Mouse (Mus musculus) left cerebral cortex, adult 9 months (tissue): ENCODE results near the gene Nacad.

Experiments
- DNase-seq, 2 experiments: peaks; one replicate each; pipeline ENCODE4 v3.0.0; 2022; ENCODE audit warnings: low spot score in 2 of 2

Nacad gene

GRCm38 (mm10) chr11:6603887-6604603 lies 1.8 kb downstream of the Nacad start:
- no peak for DNase-seq

GRCm38 (mm10) chr11:6603224-6603623 lies 2.6 kb downstream of the Nacad start:
- no peak for DNase-seq

DNA sequence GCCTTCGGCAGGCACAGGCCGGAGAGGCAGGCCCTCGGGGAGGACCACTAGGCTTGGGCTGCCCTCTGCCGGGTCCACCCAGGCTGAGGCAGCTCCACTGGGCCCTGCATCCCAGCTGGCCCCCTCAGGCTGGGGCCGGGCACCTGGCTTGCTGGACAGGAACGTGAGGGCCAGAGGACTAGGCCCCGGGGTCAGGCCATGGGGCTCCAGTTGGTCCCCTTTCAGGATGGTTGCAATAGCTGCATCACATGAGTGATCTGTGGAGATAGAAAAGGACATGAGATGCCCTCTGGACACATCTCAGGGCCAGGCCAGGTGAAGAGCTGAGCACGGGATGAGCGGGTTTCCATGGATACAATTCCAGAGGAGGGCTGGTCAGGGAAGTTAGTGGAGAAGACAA lies 3.2 kb downstream of the Nacad start:
- no peak for DNase-seq

DNA sequence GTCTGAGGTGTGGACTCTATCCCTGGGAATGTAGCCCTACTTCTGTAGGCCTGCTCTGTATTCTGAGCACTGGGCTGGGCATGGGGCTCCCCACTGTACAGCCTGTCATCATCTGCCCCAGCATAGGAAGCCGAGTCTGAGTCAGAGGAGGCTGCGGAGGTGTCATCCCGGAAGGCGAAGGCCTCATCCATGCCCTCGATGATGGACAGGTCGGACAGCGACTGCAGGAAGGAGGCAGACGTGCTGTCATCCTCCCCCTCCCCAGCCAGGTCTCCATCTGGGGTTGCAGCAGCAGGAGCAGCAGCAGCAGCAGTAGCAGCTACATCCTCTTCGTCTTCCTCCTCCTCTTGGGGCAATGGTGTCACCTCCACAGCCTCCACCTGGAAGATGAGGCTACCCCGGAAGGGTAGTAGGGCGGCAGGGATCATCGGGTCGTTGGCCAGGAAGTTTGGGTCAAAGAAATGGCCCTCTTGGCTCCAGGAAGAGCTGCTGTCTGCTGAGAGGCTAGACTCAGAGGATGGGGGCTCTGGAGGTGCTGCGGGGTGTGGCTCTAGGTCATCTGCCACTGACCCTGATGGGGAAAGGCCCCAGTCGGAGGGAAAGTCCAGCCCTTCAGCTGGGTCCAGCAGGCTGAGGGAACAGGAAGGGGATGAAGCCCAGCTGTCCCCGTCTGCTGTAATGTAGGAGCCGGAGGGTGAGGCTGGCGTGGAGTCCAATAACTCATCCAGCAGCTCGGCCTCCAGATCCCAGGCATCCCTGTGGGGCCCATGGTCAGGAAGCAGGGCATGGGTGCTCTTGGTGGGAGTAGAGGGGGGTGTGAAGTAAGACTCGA lies 4.0 kb downstream of the Nacad start:
- no peak for DNase-seq

GRCm38 (mm10) chr11:6600284-6600944 lies 5.4 kb downstream of the Nacad start:
- no peak for DNase-seq

DNA sequence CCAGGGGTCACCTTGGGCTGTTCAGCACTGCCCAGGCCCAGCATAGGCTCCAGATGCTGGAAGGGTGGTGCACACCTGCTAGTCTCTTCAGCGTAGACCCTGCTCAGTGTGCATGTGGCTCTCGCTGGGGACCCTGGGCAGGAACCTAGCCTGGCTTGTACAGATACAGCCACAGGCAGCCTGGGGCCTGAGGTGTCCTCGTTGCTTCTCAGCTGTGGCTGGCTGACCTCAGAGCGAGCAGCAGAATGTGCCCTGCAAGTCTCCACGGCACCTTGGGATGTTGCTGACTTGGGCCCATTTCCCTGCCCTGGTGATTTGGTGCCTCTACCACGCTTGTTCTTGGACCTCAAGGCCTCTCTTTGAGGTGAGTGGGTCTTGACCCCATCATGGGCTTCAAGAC lies 6.0 kb downstream of the Nacad start:
- no peak for DNase-seq

- no peak for DNase-seq
These were observed 6.7 kb downstream of the Nacad start for GRCm38 (mm10) chr11:6599011-6599681.

GRCm38 (mm10) chr11:6598191-6598889 lies 7.5 kb downstream of the Nacad start:
- no peak for DNase-seq

DNA sequence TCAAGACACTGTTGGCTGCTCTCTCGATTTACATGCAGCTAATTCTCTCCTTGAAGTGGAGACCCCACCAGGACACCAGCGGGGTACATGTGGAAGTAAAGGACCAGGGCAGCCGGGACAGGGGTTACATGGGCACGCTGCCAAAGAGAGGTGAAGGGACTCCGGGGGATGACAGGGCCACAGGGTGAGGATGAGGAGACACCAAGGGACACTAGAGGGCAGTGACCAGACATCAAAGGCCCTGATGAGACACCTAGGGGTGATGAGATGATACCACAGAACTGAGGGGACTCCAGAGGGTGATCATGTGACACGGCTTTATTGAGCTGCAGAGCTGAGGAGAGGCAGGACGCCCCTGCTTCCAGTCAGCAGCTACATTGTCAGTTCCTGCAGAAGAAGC lies 8.3 kb downstream of the Nacad start:
- DNase-seq, result no peak

DNA sequence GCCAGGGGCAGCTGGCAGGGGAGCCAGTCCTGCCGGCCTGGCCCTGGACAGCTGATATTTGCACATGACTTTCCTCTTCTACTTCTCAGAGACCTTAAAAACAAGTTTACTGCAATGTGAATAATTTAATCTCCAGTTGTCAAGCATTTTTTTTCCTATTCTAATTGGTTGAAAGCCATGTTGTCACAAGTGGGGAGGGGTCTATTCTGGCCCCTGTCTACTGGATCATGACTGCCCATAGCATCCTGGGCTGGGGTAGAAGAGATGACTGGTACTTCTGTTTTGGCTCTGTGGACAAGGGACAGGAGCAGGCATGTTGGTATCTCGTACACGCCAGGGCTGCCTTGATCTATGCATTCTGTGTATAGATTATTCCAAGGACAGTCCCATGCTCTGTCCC lies 9.2 kb downstream of the Nacad start:
- DNase-seq, result no peak

DNA sequence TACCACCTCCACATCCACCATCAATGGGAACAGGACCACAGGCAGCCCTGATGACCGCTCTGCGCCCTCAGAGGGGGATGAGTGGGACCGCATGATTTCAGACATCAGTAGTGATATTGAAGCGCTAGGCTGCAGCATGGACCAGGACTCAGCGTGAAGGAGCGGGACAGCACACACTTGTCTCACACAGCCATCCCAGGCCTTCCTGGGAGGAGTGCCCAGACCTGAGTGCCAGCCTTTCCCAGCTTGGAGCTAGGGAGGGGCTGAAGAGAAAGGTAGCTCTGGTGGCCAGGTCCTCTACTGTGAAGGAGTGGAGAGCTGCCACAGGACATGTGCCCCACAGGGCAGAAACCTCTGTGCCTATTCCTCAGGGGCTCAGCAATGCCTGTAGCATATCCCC lies 9.6 kb downstream of the Nacad start:
- no peak for DNase-seq

- DNase-seq, result no peak
These were observed 10.5 kb downstream of the Nacad start for GRCm38 (mm10) chr11:6595339-6595738.

- no peak for DNase-seq
These were observed 11.0 kb downstream of the Nacad start for GRCm38 (mm10) chr11:6594845-6595244.

DNA sequence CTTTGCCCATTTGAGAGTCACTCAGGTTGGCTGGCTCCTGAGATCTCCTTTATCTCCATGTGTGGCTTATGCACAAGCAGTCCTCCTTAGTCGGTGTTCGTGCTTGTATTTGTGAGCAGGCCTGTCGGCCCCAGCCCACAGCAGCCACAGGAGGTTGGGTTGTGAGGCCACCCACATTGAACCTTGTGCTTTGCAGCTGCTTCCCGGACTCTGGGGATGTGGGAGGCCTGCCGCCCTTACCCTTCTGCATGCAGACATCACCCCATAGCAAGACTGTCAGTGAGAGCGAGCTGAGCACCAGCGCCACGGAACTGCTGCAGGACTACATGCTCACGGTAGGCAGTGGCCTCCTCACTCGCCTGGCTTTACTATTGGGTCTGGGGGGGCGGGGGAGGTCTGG lies 12.4 kb downstream of the Nacad start:
- no peak for DNase-seq

- no peak for DNase-seq
These were observed 14.7 kb downstream of the Nacad start for GRCm38 (mm10) chr11:6590933-6591675.

DNA sequence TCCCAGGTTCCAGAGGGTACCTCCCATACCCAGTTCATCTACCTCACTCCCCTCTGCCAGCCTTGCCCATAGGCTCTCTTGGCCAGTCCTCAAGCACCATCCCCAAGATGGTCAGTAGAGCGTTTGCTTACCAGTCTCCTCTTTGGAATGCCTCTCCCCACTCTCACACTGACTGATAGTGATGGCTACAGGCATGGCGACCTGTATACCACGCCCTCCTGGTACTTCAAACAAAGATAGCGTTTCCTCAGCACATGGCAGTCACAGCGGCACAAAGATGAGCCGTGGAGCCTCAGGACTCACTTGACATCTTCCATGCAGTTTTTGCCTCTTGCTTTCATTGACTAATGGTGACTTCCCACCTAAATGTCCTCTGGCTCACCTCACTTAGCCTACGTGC lies 16.0 kb downstream of the Nacad start:
- DNase-seq, result no peak

DNA sequence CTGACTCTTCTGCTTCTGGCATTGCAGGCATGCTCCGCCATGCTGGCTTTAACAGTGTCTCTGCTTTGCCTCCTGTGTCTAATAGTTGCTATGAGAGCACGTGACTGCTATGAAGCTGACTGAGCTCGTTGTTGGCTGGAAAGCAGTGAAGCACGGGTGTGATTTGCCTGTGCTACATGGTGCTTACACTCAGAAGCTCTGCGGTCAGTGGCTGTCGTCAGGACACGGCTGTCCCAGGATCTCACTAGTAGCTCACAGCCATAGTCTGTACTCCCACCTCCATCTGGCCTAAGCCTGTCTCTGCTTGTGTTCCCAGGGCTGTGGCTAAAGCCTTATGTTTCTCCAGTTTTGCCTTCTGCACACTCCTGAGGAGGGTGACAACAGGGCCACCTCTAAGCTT lies 17.6 kb downstream of the Nacad start:
- no peak for DNase-seq

DNA sequence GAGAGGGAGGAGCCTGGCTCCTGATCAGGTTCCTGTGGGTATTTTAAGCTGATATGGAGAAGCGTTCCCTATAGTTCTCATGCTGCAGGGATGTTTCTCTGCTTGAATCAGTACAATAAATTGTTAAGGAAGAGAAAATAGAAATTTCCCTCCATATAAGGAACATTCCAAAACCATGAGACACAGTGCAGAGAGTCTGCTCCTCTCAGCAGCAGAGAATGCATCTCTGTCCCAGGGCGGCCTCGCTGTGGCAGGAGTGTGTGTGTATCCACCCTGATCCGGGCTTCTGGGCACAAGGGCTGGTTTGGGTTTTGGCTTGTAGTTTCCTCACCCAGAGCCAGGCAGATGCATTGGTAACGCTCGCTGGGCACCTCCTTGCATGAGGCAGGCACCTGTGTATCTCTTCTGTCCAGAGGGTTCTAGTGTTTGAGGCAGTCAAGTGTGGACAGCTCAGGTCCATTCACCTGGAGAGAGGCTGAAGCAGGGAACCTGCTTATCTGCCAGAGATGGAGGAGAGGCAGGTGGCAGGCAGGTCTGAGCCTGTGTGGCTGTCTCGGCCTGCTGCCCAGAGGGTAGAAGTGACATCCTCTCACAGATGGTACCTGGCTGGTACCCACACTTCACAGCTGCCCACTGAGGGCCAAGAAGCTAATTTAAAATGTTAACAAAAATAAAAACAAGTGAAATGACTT lies 18.5 kb downstream of the Nacad start:
- no peak for DNase-seq

GRCm38 (mm10) chr11:6586660-6587059 lies 19.2 kb downstream of the Nacad start:
- DNase-seq, result no peak

- DNase-seq, result no peak
These were observed 20.1 kb downstream of the Nacad start for GRCm38 (mm10) chr11:6585748-6586147.
